Comparison of ENCODE assay signal across 9 mouse cellular contexts in the genomic region with DNA sequence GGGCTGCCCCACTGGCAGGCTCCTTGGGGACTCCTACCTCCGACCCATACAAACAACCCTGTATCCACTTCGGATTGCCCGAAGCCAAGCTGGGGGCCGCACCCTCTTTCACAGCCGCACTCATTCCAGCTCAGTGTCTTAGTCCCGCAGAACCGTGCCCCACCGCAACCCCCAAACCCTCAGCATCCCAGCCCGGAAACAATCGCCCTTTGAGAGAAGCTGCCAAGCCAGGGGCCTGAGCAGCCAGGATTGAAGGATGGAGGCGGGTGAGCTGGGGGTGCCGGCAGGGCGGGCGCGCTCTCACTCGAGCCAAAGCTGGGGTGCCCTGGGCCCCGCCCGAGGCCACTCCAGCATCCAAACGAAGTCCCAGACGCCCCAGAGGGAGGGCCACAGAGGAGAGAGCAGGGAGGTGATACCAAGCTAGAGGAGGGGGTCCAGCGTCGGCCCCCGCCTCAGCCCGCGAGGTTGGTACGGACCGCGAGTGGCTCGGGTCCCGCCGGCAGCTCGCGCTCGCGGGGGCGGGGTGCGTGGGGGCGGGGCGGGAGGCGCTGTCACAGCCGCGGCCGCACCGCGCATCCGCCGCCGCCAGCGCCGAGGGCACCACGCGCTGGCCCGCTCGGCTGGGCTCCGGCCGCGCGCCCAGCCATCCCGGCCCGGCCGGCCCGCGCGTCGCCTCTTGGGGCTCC. TPM values are rescaled to one million over a fixed set of nuclear protein-coding genes. Genes with fewer than 3 reads are reported as not detected.
DNase-seq lines count a peak whose midpoint lies in the region; ATAC-seq lines count a peak whose summit lies in the region.
"Had no signal": no experiment of that assay in that cellular context is flagged by ENCODE, and none has a peak within 500 bp of the region (broad histone marks: within the 10 kb centered on the region; RNA-seq: fewer than 3 reads in every experiment).

TSS of gene B3gat1 (plus strand) at position 523 of the 686 bp plus-strand sequence.

- H3K36me3 ChIP-seq in heart, embryonic 16.5 days (ENCODE audit: control insufficient read depth, insufficient read depth), result no peaks in the 10 kb centered on the region
- H3K36me3 ChIP-seq in forebrain, embryonic 13.5 days (ENCODE audit: poor library complexity, severe bottlenecking), result no peaks in the 10 kb centered on the region
- no peaks in the 10 kb centered on the region for H3K36me3 ChIP-seq in midbrain, embryonic 15.5 days (replicated peaks)

- WGBS in heart, embryonic 16.5 days, result under 1% methylated on average over 52 of the region's 65 CpGs
- WGBS in forebrain, embryonic 13.5 days, result under 1% methylated on average over 26 of the region's 65 CpGs
- under 1% methylated on average over 64 of the region's 65 CpGs for WGBS in midbrain, embryonic 15.5 days

- peaks cover 4% of the 10 kb centered on the region; the same call in 1 of the 2 replicates for H3K4me1 ChIP-seq in heart, embryonic 16.5 days (ENCODE audit: control insufficient read depth, insufficient read depth, low read length)
- H3K4me1 ChIP-seq in forebrain, embryonic 13.5 days, result peaks cover 35% of the 10 kb centered on the region
- H3K4me1 ChIP-seq in midbrain, embryonic 15.5 days, result peaks cover 39% of the 10 kb centered on the region

- no peak for DNase-seq in heart, postnatal 4 days
- peak; percentile 66 for DNase-seq in brain, adult 2 months (ENCODE audit: low read depth, low spot score)
- peak; percentile 73 to 82 for DNase-seq in layer of hippocampus, postnatal 10 days (ENCODE audit: low spot score in 2 of 2)
- DNase-seq in natural killer cell, adult 2 months (ENCODE audit: low spot score in 2 of 2), result no peak
- no peak for DNase-seq in T-cell, adult 2 months (ENCODE audit: low spot score)

- H3K27ac ChIP-seq in heart, embryonic 16.5 days (ENCODE audit: low read length), result no peak within 1 kb of the TSS
- H3K27ac ChIP-seq in forebrain, embryonic 13.5 days, result peak within 1 kb of the TSS; percentile 68
- H3K27ac ChIP-seq in midbrain, embryonic 15.5 days, result peak within 1 kb of the TSS; percentile 82

- no peaks in the 10 kb centered on the region for H3K9me3 ChIP-seq in heart, embryonic 16.5 days (replicated peaks; ENCODE audit: control insufficient read depth, low read length)
- no peaks in the 10 kb centered on the region for H3K9me3 ChIP-seq in forebrain, embryonic 13.5 days (replicated peaks)
- no peaks in the 10 kb centered on the region for H3K9me3 ChIP-seq in midbrain, embryonic 15.5 days

- H3K4me3 ChIP-seq in heart, embryonic 16.5 days (ENCODE audit: low read length), result peak within 1 kb of the TSS; percentile 49
- peak within 1 kb of the TSS; percentile 82 for H3K4me3 ChIP-seq in forebrain, embryonic 13.5 days
- peak within 1 kb of the TSS; percentile 59 for H3K4me3 ChIP-seq in midbrain, embryonic 15.5 days

- H3K4me2 ChIP-seq in heart, embryonic 16.5 days (ENCODE audit: low read depth, low read length), result peak within 1 kb of the TSS; percentile 72
- H3K4me2 ChIP-seq in forebrain, embryonic 13.5 days, result peak within 1 kb of the TSS; percentile 85
- H3K4me2 ChIP-seq in midbrain, embryonic 15.5 days, result peak within 1 kb of the TSS; percentile 79

- no peak within 1 kb of the TSS for H3K9ac ChIP-seq in heart, embryonic 16.5 days (ENCODE audit: low read length)
- peak within 1 kb of the TSS; percentile 94 for H3K9ac ChIP-seq in forebrain, embryonic 13.5 days
- peak within 1 kb of the TSS; percentile 72 for H3K9ac ChIP-seq in midbrain, embryonic 15.5 days

- ATAC-seq in heart, embryonic 16.5 days (replicated peaks; ENCODE audit: extremely low read depth, insufficient read depth, low FRiP score), result no peak
- ATAC-seq in forebrain, embryonic 13.5 days, result peak; percentile 90
- ATAC-seq in midbrain, embryonic 15.5 days (replicated peaks), result peak; percentile 93

- H3K27me3 ChIP-seq in heart, embryonic 16.5 days (ENCODE audit: control insufficient read depth, insufficient read depth, low read length), result peaks cover 42% of the 10 kb centered on the region
- H3K27me3 ChIP-seq in forebrain, embryonic 13.5 days, result no peaks in the 10 kb centered on the region
- no peaks in the 10 kb centered on the region for H3K27me3 ChIP-seq in midbrain, embryonic 15.5 days (replicated peaks)

RNA-seq across cellular contexts. Expression of gene B3gat1, which starts in this region (rescaled TPM):
- polyA plus RNA-seq in heart, embryonic 16.5 days (2015; fragmentation: Nextera tagmentation; extraction: Ambion mirVana), result 0.05 TPM in 1 of 2 replicates, not detected in the other
- not detected for total RNA-seq in heart, postnatal 4 days (2021)
- polyA plus RNA-seq in forebrain, embryonic 13.5 days (2015; fragmentation: Nextera tagmentation; extraction: Ambion mirVana), result 13.6 TPM in 2 replicates
- total RNA-seq in layer of hippocampus, postnatal 10 days (2021), result 100 to 1,000 TPM; 256 to 266 TPM
- polyA plus RNA-seq in midbrain, embryonic 15.5 days (2015; fragmentation: Nextera tagmentation; extraction: Ambion mirVana), result 44.6 and 45.7 TPM in 2 replicates
- polyA plus RNA-seq: large intestine, adult 2 months had no signal

Comparison
In these comparisons a context has a peak if more than half of its experiments do, and no peak if none do; other contexts are left out.
1. RNA of gene B3gat1 (total RNA-seq): 256 to 266 TPM in layer of hippocampus, postnatal 10 days; not detected in heart, postnatal 4 days; every median in the first group is over 100 times any median in the second.
2. RNA of gene B3gat1 (polyA plus RNA-seq): 44.6 to 45.7 TPM in midbrain, embryonic 15.5 days and 13.6 TPM in forebrain, embryonic 13.5 days; 0.05 TPM in heart, embryonic 16.5 days; every median in the first group is over 10 times any median in the second.
3. DNase-seq: peak in brain, adult 2 months (single experiment) and layer of hippocampus, postnatal 10 days (2 of 2); none in heart, postnatal 4 days (single experiment), natural killer cell, adult 2 months (0 of 2) and T-cell, adult 2 months (single experiment).
4. Peak in every context shown above with its lines, with median percentiles within 50 percentile points of each other: H3K4me2 ChIP-seq and H3K4me3 ChIP-seq.